Mouse (Mus musculus): ENCODE results near the gene Aqp2. TPM values are rescaled to one million over a fixed set of nuclear protein-coding genes. Genes with fewer than 3 reads are reported as not detected.

The Aqp2 gene
- not detected for total RNA-seq (2022)

DNA sequence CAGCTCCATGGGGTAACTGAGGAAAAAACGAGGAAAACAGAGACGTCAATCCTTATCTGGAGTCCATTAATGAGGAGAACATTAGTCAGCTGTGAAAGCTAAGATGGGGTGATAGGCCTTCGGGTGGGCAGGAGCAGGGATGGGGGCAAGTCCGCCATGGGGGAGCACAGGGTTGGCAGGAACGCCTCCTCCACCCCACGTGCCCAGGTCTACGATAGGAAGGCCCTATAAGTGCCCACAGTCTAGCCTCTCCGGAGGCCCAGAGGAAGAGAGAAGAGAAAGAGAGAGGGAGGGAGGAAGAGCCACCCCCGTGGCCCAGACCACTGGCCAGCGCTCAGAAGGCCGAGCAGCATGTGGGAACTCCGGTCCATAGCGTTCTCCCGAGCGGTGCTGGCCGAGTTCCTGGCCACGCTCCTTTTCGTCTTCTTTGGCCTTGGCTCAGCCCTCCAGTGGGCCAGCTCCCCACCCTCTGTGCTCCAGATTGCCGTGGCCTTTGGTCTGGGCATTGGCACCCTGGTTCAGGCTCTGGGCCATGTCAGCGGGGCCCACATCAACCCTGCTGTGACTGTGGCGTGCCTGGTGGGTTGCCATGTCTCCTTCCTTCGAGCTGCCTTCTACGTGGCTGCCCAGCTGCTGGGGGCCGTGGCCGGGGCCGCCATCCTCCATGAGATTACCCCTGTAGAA, at the start of gene Aqp2:
Gene Aqp2, plus strand, starts transcription at position 254 of the 684 bp plus-strand sequence.
- no peak for DNase-seq (ENCODE audit: low spot score in 2 of 2)

DNA sequence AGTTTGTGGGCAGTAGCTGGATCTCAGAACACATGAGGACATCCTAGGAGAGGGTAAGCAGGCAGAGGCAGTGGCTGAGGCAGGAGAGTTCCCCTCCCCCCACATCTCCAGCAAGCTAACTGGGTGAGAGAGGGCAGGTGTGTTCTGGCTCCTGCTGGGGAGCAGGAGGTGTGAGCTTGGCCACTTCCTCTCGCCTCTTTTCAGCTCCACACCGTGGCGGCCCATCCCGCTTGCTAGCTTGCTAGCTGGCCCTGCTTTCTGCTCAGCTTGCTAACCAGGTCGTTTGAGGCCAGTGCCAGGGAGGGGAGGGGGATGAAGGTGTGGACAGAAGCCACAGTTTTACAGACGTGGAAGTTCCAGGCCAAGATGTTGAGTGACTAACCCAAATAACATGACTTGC, 47.7 kb upstream of the Aqp2 start:
- no peak for DNase-seq (ENCODE audit: low spot score in 2 of 2)

DNA sequence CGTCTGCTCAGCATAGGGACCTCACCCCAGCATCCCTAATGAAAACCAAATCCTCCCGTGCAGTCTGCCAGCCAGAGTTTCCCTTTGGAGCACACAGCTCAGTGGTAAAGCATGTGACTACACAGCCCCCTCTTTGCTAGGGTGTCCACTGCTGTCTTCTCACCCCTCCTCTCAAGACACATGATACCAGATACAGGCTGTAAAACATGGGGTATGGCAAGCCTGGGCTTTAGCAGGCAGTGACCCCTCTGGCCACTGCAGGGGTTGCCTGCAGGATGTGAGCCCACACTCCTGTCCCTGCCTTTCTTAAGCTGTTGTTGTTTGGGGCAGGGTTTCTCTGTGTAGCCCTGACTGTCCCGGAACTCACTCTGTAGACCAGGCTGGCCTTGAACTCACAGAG, 46.8 kb upstream of the Aqp2 start:
- no peak for DNase-seq (ENCODE audit: low spot score in 2 of 2)

DNA sequence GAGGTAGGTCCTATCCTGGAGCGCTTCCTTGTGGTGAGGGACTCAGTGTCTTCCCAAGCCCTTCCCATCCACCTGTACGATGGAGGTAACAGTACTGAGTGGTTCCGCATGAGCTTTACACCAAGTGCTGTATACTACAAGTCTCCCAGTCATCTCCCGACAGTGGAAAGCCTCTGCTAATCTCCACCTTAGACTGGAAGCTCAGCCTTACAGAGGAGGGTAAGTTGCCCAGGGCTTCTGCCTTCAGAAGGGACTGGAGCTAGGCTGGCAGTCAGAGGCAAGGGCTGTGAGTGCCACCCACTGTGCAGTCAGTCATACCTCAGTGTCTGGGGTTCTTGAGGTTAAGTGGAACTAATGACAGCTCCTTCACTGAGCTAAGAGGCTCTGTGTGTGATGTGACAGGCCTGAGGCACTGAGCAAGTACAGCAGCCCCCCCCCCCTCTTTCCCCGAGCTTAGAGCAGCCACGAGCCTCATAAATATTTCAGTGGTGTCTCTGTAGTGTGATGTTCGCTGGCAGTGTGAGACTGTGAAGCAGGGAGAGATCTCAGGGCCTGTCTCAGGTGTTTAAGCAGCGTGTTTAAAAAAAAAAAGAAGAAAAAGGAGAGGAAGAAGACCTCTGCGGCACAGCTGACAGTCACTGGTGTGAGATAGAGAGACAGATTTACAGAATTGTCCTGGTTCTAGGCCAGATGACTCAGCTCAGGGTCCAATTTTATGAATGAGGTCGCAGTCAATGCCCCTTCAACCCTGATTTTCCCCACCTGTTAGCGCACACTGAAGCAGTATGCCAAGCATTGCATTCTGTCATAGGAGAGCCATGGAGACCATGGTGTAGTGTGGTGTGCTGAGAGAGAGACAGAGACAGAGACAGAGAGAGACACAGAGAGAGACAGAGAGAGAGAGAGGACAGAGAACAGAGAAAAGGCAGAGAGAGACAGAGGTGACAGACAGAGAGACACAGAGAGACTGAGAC, 41.7 kb upstream of the Aqp2 start:
- no peak for DNase-seq (ENCODE audit: low spot score in 2 of 2)

DNA sequence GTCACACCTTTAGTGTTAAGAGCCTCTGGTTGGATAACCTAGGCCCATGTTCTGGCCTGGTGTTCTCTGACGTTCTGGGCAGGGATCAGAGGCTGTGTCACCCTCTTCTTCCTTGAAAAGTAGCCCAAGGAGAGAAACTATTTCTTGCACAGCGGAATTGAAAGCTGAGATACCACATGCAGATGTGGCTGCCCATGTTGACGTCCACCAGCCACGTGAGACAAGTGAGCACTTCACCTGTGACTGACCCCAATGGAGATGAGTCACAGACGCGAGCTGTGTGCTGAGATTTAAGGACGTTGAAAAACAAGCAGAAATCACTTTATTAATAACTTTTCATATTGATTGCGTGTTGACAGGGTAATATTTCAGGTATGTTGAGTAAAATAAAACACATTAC, 39.0 kb upstream of the Aqp2 start:
- DNase-seq (ENCODE audit: low spot score in 2 of 2), result no peak

DNA sequence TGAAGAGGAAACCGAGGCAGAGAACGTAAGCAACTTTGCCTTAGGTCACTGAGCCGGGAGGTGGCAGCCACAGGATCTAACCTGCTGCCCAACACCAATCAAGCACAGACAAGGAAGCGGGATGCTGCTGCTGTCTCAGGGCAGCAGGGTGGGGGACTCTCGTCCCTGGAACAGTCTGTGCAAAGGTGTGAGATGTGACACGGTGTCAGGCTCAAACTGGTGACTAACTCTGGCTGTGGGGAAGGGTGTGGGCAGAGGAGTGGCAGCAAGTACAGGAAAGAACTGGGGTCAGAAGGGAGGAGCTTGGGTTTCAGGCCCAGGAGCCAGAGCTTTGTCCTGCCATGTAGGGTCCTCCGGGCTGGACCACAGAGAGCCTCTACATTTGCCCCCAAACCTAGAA, 34.8 kb upstream of the Aqp2 start:
- DNase-seq (ENCODE audit: low spot score in 2 of 2), result no peak

DNA sequence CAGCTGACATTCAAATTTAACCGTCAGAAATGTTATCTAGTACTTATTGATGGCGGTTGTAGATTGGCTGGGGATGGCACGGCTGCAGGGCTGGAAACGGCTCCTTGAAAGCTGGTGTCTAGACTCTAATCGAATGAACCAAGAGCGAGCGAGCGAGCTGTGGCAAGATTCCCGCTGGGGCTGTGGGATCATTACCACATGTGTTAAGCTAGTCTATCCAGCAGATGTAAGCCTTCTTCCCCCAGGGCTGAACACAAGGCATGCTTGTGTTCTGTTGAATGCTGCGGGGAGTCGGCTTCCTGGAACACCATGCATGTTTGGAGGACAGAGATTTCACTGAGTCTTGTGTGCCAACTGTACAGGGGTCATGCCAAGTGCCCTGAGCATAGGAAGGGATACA, 32.3 kb upstream of the Aqp2 start:
- DNase-seq (ENCODE audit: low spot score in 2 of 2), result no peak

DNA sequence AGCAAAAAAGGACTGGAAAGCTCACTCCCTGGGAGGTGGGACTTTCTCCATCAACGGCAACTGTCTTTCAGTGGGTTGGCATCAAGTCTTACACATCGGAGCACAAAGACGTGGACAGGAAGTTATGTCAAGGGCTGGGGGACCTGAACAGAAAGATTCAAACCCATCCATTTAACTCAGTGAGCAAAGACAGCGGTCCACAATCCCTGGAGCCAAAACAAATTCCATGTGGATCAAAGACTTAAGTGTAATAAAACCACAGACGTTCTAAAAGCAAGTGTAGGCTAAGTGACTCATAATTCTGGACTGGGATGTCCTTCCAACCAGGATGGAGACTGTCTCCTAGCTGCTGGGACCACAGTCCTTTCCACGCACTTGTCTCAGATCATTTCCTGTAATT, 31.1 kb upstream of the Aqp2 start:
- no peak for DNase-seq (ENCODE audit: low spot score in 2 of 2)

DNA sequence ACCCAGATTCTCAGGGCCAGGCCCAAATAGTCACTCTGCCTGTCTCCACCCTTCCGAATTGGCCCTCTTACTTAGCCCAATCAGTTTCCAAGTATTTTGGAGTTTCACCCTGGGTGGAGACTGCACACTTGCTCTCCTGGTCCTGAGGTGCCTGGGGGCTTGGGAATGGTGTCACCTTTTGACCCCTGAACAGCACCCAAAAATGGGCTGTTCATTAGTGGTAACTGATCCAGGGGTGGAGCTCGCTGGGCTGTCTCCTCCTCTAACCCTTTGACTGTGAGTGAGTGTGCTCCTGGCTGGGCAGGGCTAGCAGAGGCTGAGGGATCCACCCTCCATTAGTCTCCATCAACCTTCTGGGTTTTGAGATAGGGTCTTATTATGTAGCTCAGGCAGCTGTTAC, 29.0 kb upstream of the Aqp2 start:
- no peak for DNase-seq (ENCODE audit: low spot score in 2 of 2)

DNA sequence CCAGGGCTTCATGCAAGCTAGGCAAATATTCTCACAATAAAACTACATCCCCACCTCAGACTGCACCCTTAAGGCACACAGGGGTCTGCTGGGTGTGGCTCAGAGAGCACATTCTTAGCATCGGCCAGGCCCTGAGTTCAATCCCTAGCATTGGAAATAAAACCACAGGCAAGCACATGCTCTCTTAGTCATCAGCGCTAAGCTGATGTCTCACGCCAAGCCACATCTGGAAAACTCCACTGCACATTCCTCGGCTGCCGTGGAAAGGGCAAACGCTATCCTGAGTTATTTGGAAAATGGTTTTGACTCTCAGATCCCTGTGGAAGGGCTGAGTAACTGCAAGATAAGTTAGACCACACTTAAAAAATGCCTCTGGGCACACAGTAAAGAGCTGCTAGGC, 25.1 kb upstream of the Aqp2 start:
- no peak for DNase-seq (ENCODE audit: low spot score in 2 of 2)

DNA sequence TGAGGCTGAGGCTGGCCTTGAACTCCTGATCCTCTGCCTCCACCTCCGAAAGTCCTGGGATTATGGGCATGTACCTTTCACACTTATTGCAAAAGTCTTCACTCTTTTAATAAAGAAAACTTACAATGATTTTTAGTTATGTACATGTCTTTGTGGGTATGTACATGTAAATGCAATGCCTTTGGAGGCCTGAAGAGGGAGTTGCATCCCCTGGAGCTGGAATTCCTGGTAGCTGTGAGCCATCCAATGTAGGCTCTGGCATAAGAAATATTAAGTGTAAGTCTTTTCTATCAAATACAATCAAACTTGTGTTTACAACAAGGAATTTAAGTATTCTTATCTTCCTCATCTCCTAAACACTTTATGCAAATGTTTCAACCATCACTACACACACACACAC, 19.9 kb upstream of the Aqp2 start:
- DNase-seq (ENCODE audit: low spot score in 2 of 2), result no peak

DNA sequence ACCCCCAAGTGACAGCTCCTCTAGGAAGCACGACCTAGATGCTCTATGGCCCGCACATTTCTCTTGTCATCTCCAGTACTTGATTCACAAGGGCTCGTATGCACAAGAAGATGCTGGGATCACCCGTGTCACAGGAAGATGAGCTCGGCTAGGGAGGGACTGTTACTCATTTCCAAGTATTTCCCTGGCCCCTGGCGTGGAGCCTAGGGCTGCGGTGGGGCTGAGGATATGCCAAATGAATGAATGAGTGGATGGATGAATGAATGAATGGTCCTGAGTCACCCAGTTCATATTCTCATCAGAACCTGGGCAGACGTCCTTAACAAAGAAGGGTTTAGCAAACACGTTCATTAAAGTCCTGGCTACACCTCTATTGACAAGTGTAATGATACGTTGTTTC, 18.6 kb upstream of the Aqp2 start:
- DNase-seq (ENCODE audit: low spot score in 2 of 2), result no peak

DNA sequence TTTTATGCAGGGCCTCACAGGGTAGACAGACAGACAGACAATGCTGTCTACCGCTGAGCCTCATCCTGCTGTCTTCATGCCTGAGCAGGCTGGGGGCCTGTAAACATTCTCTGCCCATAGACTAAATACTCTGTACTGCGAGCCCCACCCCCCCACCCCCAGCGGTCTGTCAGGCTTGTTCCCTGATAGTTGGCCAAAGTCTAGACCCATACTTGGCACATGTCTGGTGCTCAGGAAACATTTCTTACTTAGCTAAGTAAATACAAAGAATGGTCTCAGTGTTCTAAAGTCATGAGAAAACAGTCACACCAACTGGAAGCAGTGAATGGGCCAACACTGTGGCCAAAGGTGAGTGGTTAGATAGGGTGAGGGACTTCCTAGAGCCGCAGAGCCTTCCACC, 11.5 kb upstream of the Aqp2 start:
- DNase-seq (ENCODE audit: low spot score in 2 of 2), result no peak

DNA sequence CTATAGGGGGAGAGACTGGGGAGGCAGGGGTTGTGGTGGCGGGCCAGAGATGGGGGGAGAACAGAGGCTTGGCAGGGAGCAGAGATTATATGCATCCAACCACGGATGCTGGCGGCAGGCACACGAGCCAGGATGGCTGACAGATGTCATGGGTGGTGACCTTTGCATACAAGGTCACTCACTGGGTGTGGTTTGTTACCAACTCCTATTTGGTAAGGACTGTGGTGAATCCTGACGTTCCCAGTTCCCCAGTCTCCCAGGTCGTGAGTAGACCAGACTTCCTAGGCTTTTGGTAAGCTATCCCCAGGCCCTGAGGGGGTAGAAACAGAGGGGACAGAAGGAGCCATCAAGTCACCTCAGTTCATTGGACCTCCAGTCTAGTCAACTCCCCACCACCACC, 10.2 kb upstream of the Aqp2 start:
- DNase-seq (ENCODE audit: low spot score in 2 of 2), result no peak

DNA sequence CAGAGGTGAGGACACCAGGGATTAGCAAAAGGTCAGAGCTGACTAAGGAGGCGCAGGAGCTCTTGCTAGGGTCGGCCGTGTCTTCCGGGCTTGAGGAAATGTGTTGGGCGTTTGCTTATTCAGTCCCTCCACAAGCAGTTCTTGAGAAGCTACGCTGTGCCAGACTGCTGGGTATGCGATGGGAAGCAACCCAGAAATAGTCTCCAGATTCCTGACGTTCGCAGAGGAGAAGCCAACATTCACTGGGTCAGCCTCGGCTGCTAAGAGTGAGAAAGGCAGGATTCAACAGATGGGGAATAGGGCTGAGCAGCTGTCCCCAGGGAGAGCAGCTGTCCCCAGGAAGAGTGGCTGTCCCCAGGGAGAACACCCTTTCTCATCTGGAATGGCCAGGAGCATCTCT, 9.7 kb upstream of the Aqp2 start:
- DNase-seq (ENCODE audit: low spot score in 2 of 2), result no peak

DNA sequence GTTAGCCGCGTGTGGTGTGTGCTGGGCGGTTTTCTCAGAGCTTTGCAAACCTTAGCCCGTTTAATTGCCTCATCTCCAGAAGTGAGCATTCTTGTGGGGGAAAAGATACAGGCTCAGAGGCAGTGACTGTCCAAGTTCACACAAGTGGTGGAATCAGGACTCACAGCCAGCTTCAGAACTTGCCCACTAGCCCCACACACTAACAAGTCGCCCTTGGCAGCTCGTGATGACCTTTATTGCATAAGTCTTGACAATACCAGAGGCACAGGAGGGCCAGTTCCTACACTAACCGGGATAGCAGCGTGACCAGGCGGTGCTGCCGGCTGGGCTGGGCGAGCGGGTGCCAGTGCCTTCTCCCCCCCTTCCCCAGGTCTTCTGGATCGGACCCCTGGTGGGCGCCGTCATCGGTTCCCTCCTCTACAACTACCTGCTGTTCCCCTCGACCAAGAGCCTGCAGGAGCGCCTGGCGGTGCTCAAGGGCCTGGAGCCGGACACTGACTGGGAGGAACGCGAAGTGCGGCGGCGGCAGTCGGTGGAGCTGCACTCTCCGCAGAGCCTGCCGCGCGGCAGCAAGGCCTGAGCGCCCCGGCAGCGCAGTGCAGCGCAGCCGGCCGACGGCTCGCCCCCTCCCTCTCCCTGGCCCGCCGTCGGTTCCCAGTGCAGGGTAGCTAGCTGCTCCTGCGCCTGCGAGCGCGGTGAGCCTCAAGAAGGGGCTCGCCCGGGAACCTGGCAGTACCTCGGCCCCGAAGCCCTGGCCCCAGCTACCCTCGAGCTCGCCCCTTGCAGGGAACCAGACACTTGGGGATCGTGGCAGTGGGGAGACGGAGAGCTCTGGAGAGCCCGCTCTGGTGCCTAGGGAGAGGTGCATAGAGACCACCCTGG, 4.8 kb downstream of the Aqp2 start:
- DNase-seq (ENCODE audit: low spot score in 2 of 2), result no peak

DNA sequence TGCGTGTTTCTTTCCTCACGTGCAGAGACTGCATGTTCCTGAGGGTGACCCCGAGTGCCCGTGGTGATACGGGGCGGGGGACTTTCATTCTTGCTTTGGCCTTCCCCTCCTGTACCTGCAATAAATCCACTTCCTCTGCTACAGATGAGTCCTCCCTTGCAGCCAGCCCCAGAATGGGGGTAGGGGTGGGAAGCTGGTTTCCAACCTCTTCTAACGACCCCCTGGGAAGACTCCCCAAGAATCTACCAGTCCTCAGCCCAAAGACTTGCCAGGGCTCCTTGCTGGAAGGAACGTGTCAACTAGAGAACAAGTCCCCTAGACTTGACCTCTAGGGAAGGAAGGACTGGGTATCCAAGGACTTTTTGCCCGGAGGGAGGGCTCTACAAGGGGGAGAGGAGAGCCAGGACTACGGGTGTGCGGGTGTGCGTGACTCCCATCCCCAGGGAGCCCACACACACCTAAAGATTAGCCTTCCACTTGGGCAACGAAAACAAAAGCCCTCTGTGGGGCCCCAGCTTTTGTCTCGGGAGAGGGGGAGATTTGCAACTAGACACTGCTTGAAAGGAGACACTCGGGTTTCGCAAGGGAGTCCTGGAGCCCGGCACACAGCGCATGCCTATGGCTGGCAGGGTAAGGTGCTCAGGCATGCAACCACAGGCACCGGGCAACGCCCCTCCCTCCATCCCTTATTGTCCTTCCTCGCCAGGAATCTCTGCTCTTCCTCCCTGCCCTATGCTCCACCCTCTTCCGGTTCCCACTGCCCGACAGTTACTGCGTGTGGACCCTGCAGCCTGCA, 5.8 kb downstream of the Aqp2 start:
- no peak for DNase-seq (ENCODE audit: low spot score in 2 of 2)

DNA sequence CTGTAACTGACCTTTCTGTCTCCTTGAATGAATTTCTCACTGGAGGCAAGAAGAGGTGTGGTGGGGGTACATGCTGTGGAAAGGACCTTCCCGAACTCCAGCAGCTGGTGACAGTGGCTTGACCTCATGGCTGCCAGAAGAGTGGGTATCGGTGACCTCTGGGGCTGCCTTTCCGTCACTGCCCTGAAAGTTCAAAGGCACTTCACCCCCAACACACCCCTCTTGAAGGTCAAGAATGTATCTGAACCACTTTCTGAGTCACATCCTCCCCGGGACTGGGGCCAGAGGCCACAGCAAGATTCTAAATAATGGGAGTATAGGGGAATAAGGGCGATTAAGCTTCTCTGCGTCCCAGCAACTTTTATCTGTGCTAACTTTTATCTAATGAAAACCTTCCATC, 6.9 kb downstream of the Aqp2 start:
- DNase-seq (ENCODE audit: low spot score in 2 of 2), result no peak

DNA sequence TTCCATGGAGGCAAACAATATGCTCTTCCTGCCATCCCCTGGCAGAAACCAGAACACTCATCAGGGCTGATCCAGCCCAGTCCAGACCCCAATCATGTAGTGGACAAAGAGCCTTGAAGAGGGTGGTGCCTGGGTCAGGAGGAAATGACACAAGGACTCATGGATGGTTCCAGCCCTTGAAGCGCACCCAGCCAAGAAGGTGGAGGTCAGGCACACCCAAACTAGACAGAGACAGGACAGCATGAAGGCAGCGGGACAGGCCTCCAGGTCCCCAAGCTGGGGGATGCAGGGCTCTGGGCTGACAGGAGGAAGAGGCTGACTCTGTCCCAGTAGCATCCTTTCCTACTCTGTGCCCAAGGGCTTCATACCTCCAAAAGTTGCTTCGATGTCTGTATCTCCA, 7.7 kb downstream of the Aqp2 start:
- DNase-seq (ENCODE audit: low spot score in 2 of 2), result no peak

DNA sequence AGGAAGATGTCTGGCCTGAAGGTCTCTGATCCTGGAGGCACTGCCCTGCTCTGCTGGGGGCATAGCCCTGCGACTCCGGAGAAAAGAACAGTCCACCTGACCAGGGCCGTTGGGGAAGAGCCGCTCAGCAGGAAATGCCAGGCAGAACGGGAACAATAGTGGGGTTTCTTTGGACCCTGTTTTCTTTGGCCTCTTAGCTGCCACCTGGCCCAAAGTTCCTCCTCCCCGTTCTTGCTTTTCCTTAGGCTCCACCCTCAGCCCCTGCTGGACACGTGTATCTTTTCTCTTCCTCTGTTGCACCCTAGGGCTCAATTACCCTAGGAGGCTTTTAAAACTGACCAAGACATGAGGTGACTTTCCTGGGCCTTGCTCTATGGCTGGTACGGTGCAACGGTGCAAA, 10.4 kb downstream of the Aqp2 start:
- no peak for DNase-seq (ENCODE audit: low spot score in 2 of 2)

DNA sequence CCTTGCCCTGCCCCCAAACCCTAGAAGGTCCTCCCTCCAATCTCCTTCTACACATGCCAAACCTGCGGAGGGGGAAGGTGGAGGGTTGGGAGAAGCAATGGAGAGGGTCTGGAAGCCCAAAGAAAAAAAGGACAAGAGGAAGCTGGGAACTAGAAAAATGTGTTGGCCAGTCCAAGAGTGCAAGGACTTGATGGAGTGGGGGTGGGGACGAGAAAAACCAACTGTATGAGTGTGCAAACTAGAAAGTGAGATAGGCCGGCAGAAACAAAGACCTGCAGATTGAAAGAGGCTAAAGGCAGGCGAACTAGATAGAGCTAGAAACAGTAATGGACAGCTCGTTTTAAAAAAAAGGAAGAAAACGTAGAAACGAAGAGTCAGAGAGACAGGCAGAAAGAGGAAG, 10.8 kb downstream of the Aqp2 start:
- no peak for DNase-seq (ENCODE audit: low spot score in 2 of 2)

Data from gastrocnemius, adult 8-10 months (tissue).